Mouse (Mus musculus) embryonic facial prominence, embryonic 11.5 days (tissue): ENCODE data around the gene Acp6. TPM values are rescaled to one million over a fixed set of nuclear protein-coding genes. Genes with fewer than 3 reads are reported as not detected.

Source experiments
- ATAC-seq: fragments of 200-750 bp; cut with Nextera tagmentation; replicated peaks from 2 replicates; pipeline ENCODE4 v1.8.0; 2017; ENCODE audit warnings: low read depth; ENCODE audit not compliant: insufficient number of reproducible peaks, low FRiP score, low TSS enrichment
- DNase-seq: peaks from one replicate; pipeline ENCODE4 v3.0.0-alpha.2; 2015; ENCODE audit warnings: low spot score
- H3K27ac ChIP-seq: fragments of 300-500 bp; sonication (generic); replicated peaks from 2 replicates; pipeline ENCODE4 v1.5.1; 2014; ENCODE audit warnings: mild to moderate bottlenecking, low read depth, low read length, control low read depth
- H3K27me3 ChIP-seq: fragments of 300-500 bp; sonication (generic); 2 replicates; pipeline ENCODE4 v1.6.1; 2014; ENCODE audit warnings: mild to moderate bottlenecking, low read length, moderate library complexity, mixed read lengths; ENCODE audit not compliant: control insufficient read depth, insufficient read depth
- H3K36me3 ChIP-seq: fragments of 300-500 bp; sonication (generic); replicated peaks from 2 replicates; pipeline ENCODE4 v1.6.1; 2014; ENCODE audit warnings: low read depth, mild to moderate bottlenecking, low read length, moderate library complexity, mixed read lengths; ENCODE audit not compliant: control insufficient read depth, insufficient read depth
- H3K4me1 ChIP-seq: fragments of 300-500 bp; sonication (generic); 2 replicates; pipeline ENCODE4 v1.6.1; 2014; ENCODE audit warnings: low read length, mixed read lengths; ENCODE audit not compliant: control insufficient read depth, insufficient read depth
- H3K4me2 ChIP-seq: fragments of 300-500 bp; sonication (generic); 2 replicates; pipeline ENCODE4 v1.6.1; 2014; ENCODE audit warnings: low read depth, mild to moderate bottlenecking, control low read depth, low read length, moderate library complexity
- H3K4me3 ChIP-seq: fragments of 300-500 bp; sonication (generic); 2 replicates; pipeline ENCODE4 v1.5.1; 2014; ENCODE audit warnings: low read depth, low read length, control low read depth
- H3K9ac ChIP-seq: fragments of 300-500 bp; sonication (generic); replicated peaks from 2 replicates; pipeline ENCODE4 v1.6.1; 2014; ENCODE audit warnings: mild to moderate bottlenecking, control low read depth, low read length
- H3K9me3 ChIP-seq: fragments of 300-500 bp; sonication (generic); replicated peaks from 2 replicates; pipeline ENCODE4 v1.6.1; 2016; ENCODE audit warnings: mild to moderate bottlenecking, low read length, inconsistent platforms, mixed read lengths; ENCODE audit not compliant: control insufficient read depth
- WGBS: fragments of 180-500 bp; shearing (Covaris S2); extraction: QIAGEN DNeasy Blood & Tissue Kit; methylation state at CpG from one replicate; pipeline ENCODE4 v1.1.7; 2014; 5-methylcytosine and 5-hydroxymethylcytosine counted together
- polyA plus RNA-seq: library from polyadenylated mRNA; unstranded; fragments of >200 nt; fragmentation: Nextera tagmentation; extraction: Ambion mirVana; gene quantifications from 2 replicates; pipeline ENCODE4 v1.2.1, GENCODE M21; 2014

The Acp6 gene
- polyA plus RNA-seq, 1 experiment from 2014 or later: 31.4 TPM

- Histone ChIP-seq H3K36me3 (no peaks in the 10 kb centered on the region), H3K9ac (no peak overlapping the region), H3K4me1 (no peaks in the 10 kb centered on the region), H3K9me3 (no peaks in the 10 kb centered on the region), H3K27me3 (no peaks in the 10 kb centered on the region), H3K4me2 (no peak overlapping the region), H3K27ac (no peak overlapping the region), H3K4me3 (no peak overlapping the region)
- ATAC-seq (no peak), DNase-seq (no peak)
- WGBS: 36% methylated on average over 4 of the region's 4 CpGs
Observed at GRCm38 (mm10) chr3:97199261-97199660, 40.7 kb downstream of the Acp6 start.

GRCm38 (mm10) chr3:97201943-97202342 is 43.4 kb downstream of the Acp6 start:
- no peak overlapping the region for H3K9ac ChIP-seq
- ATAC-seq (peak; percentile 77; the same call in 1 of the 2 replicates), DNase-seq (peak; percentile 83)
- no peak overlapping the region for H3K4me2 ChIP-seq
- H3K4me3 ChIP-seq: no peak overlapping the region
- peaks cover 11% of the 10 kb centered on the region; the same call in 1 of the 2 replicates for H3K36me3 ChIP-seq
- no peaks in the 10 kb centered on the region for H3K27me3 ChIP-seq
- 52% methylated on average over 5 of the region's 5 CpGs for WGBS
- H3K9me3 ChIP-seq: no peaks in the 10 kb centered on the region
- H3K4me1 ChIP-seq: no peaks in the 10 kb centered on the region
- H3K27ac ChIP-seq: no peak overlapping the region

DNA sequence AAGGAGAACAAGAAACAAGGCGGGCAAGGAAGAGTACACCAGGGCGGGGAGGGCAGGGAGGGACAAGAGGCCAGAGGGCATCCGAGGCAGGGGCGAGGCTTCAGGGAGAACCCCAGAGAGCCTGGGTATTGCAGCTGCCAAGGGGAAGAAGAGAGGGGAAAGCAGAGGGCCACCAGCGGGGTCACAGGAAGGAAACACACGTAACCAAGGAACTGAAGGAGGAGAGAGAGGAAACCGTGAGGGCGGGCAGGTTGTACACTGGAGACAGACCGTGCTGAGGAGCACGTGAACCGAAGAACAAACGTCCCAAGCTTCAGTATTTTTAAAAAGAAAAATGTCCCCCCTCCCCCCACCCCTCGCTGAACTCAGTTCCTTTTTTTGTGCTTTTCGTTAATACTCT is 45.3 kb downstream of the Acp6 start:
- Histone ChIP-seq H3K27ac (no peak overlapping the region), H3K36me3 (peaks cover 29% of the 10 kb centered on the region), H3K4me1 (no peaks in the 10 kb centered on the region), H3K4me2 (no peak overlapping the region), H3K9ac (no peak overlapping the region), H3K4me3 (no peak overlapping the region), H3K9me3 (no peaks in the 10 kb centered on the region), H3K27me3 (no peaks in the 10 kb centered on the region)
- 73% methylated on average over 14 of the region's 14 CpGs for WGBS
- DNase-seq (no peak), ATAC-seq (no peak)

GRCm38 (mm10) chr3:97206521-97206920 is 47.9 kb downstream of the Acp6 start:
- WGBS: 87% methylated on average over 3 of the region's 3 CpGs
- Histone ChIP-seq H3K27ac (no peak overlapping the region), H3K9ac (no peak overlapping the region), H3K4me3 (no peak overlapping the region), H3K36me3 (peaks cover 36% of the 10 kb centered on the region), H3K27me3 (no peaks in the 10 kb centered on the region), H3K9me3 (no peaks in the 10 kb centered on the region), H3K4me1 (no peaks in the 10 kb centered on the region), H3K4me2 (no peak overlapping the region)
- ATAC-seq (no peak), DNase-seq (no peak)

- no peak overlapping the region for H3K4me2 ChIP-seq
- no peak overlapping the region for H3K27ac ChIP-seq
- ATAC-seq (no peak), DNase-seq (no peak)
- no peak overlapping the region for H3K4me3 ChIP-seq
- H3K9me3 ChIP-seq: no peaks in the 10 kb centered on the region
- no peaks in the 10 kb centered on the region for H3K4me1 ChIP-seq
- H3K36me3 ChIP-seq: peaks cover 41% of the 10 kb centered on the region
- no peaks in the 10 kb centered on the region for H3K27me3 ChIP-seq
- 92% methylated on average over 9 of the region's 9 CpGs for WGBS
- H3K9ac ChIP-seq: no peak overlapping the region
Observed at GRCm38 (mm10) chr3:97209351-97209750, 50.8 kb downstream of the Acp6 start.

- Histone ChIP-seq H3K9ac (no peak overlapping the region), H3K4me3 (no peak overlapping the region), H3K27me3 (no peaks in the 10 kb centered on the region), H3K4me1 (no peaks in the 10 kb centered on the region), H3K36me3 (peaks cover 30% of the 10 kb centered on the region), H3K9me3 (no peaks in the 10 kb centered on the region), H3K4me2 (no peak overlapping the region), H3K27ac (no peak overlapping the region)
- ATAC-seq (no peak), DNase-seq (no peak)
- 82% methylated on average over 5 of the region's 5 CpGs for WGBS
Observed at GRCm38 (mm10) chr3:97211177-97211576, 52.6 kb downstream of the Acp6 start.

- Histone ChIP-seq H3K9me3 (no peaks in the 10 kb centered on the region), H3K4me2 (no peak overlapping the region), H3K27ac (no peak overlapping the region), H3K4me3 (no peak overlapping the region), H3K4me1 (no peaks in the 10 kb centered on the region), H3K9ac (no peak overlapping the region), H3K36me3 (peaks cover 12% of the 10 kb centered on the region), H3K27me3 (no peaks in the 10 kb centered on the region)
- WGBS: 89% methylated on average over 10 of the region's 10 CpGs
- ATAC-seq: no peak
- no peak for DNase-seq
Observed at GRCm38 (mm10) chr3:97213871-97214270, 55.3 kb downstream of the Acp6 start.

DNA sequence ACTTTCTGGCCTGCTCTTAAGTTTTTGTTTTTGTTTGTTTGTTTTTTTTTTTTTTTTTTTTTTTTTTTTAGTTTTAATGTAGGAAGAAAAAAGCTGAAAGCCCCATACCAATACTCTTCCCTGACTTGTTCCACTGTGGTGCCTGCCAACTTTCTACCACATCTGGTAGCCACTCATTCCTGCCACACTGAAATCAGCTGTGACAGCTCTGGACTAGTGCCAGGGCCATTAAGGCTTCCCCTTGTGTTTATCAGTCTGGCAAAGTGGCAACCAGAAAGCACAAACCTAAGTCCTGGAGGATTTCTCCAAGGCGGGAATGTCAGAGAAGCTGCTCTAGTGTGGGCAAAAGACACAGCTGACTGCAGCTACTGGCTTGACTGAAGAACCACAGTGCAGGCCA is 55.9 kb downstream of the Acp6 start:
- no peak for DNase-seq
- H3K27me3 ChIP-seq: no peaks in the 10 kb centered on the region
- no peaks in the 10 kb centered on the region for H3K4me1 ChIP-seq
- H3K9ac ChIP-seq: no peak overlapping the region
- 72% methylated on average over 1 of the region's 1 CpGs for WGBS
- peaks cover 12% of the 10 kb centered on the region for H3K36me3 ChIP-seq
- no peak for ATAC-seq
- no peak overlapping the region for H3K4me3 ChIP-seq
- no peaks in the 10 kb centered on the region for H3K9me3 ChIP-seq
- H3K4me2 ChIP-seq: no peak overlapping the region
- H3K27ac ChIP-seq: no peak overlapping the region
